1 mouse cellular context compared by ENCODE assay signal in the genomic region with DNA sequence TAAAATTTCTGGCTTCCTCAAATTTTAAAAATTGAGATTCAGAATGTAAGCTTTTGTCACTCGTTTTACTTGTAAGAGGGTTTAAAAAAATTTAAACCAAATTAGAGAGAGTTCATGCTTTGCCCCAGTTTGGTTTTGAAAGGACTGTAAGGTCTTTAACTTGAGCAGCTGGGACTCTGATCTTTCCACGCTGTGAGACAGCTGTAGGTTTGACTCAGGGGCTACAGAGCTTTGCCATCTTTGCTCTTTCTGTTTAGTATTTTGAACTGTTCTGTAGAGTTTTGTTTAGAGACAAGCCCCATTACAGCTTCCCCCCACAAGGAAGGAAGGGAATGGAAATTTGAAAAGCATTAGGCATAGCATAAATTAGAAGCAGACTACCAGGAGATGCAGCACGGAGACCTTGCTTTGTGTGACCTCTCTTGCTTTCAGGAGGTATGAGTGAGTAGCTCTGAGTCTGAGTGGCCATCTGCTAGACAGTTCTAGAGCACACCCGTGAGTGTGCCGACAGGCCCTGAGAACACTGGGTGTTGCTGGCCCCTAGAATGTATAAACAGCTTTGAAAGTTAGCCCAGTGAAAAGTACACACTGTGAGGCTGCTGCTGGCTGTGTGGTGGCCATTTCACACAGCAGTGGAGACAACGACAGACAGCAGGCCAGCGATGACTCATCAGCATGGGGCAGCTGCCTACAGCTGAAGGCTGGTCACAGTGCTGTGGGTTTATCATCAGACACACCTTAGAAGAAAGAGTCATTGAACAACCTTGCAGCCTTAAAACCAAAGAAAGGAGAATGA.
TF ChIP-seq lines count a peak whose summit lies in the region.

No protein-coding gene starts in this region.

TF ChIP-seq in MEL, 35 proteins besides CTCF, POLR2A, EP300 and RAD21 (continued from another document):
- TF ChIP-seq ETS1 (IDR thresholded peaks at IDR 0.05; ENCODE audit: low read depth, low read length) (peak; percentile 44; the same call in 1 of the 2 replicates), GABPA (IDR thresholded peaks at IDR 0.05; ENCODE audit: low read depth, low read length) (no peak)
